Mouse (Mus musculus) heart, adult 9 months (tissue): ENCODE measurements at regions not wholly inside any gene's neighbourhood (a gene's known extent, or its start where the extent isn't known, plus 50 kb on each side); places are given as distances from the start of the nearest gene placed in this dataset.

Experiments used
- DNase-seq, 2 experiments: peaks; one replicate each; pipeline ENCODE4 v3.0.0; 2022; ENCODE audit warnings: low spot score in 2 of 2

GRCm38 (mm10) chr2:48736312-48736711 is 77.6 kb upstream of the Acvr2a start:
- no peak for DNase-seq
